Mouse (Mus musculus): ENCODE measurements around the gene Rnf187.

Rnf187 gene

GRCm38 (mm10) chr11:58904838-58905237 lies 33.9 kb downstream of the Rnf187 start:
- CTCF ChIA-PET = no interaction called here

- CTCF ChIA-PET = no interaction called here
These were observed 34.4 kb downstream of the Rnf187 start for GRCm38 (mm10) chr11:58904410-58904718.

GRCm38 (mm10) chr11:58903511-58904409 lies 35.0 kb downstream of the Rnf187 start, which contains the start of gene Zfp39:
TSS of gene Zfp39 (minus strand) at chr11:58904225.
- CTCF ChIA-PET = no interaction called here

DNA sequence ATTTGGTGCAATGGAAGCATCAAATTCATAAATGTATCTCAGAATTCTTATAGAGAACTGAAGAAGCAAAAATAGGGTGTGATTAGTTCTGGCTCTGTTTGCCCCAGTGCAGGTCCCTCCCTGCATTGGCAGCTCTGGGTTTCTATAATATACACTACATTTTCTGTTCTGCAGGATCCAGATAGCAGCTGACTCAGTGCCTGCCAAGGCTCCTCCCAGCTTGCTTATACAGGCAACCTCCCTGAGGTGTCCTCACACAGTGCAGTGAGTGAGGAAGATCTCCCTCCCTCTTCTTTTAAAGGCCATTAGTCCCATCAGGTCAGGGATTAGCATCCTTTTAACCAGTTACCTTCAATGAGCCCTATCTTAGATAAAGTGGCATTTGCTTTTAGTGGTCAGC lies 37.6 kb downstream of the Rnf187 start:
- CTCF ChIA-PET = no interaction called here

DNA sequence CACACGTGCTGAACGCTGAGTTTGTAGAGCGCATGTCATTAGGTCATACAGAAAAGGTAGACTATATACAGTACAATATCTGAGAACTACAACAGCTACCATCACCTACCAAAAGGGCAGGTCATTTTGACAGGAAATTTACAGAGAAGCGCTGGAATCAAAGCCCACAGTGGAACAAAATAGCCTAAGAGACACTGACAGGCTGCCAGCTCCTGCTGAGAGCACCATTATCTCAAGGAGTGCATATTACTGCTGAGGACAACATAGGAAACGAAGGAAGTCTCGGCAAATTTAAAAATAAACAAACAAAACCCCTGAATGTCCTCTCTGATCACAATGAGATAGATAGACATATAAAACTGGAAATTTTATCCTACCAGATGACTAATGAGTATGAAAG lies 41.2 kb downstream of the Rnf187 start:
- CTCF ChIA-PET = no interaction called here

DNA sequence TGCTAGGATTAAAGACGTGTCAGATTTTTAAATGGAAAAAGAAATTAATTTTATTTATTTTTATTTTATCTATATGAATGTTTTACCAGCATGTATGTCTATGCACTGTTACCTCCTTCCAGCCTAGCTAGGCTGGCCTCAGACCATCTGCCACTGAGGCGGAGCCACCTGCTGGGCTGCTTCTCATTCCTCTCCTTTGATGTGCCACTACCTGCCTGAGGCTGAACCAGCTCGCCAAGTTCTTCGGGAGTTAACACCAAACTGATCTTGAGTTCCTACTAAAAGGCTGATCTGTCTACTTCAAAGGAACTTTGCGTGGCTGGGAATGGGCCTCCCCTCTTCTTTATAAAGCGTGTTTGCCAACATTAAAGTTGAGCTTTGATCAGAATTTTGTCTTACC lies 44.3 kb downstream of the Rnf187 start:
- CTCF ChIA-PET = no interaction called here

DNA sequence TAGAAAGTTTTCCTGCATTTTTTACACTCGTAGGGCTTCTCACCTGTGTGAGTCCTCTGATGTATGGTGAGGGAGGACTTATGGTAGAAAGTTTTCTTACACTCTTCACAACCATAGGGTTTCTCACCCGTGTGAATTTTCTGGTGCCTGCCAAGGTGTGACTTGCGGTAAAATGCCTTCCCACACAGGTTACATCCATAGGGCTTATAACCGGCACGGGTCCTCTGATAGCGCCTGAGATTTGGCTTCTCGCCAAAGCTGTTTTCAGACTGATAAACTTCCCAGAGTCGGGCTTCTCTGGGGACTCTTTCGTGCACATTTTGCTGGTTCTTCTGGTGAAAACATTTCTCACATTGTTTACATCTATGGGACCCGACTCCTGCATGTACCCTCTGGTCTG lies 48.2 kb downstream of the Rnf187 start:
- CTCF ChIA-PET = no interaction called here

GRCm38 (mm10) chr11:58883756-58884155 lies 55.0 kb downstream of the Rnf187 start:
- CTCF ChIA-PET = no interaction called here
